Mouse (Mus musculus) forebrain, embryonic 12.5 days (tissue): ENCODE data around the gene Lrguk. TPM values are rescaled to one million over a fixed set of nuclear protein-coding genes. Genes with fewer than 3 reads are reported as not detected.
A peak's percentile ranks its signal among the peaks of the same experiment; 100 is the strongest.

Source experiments
- ATAC-seq: fragments of 200-750 bp; cut with Nextera tagmentation; 2 replicates; pipeline ENCODE4 v1.8.0; 2017; ENCODE audit warnings: moderate TSS enrichment; ENCODE audit not compliant: low FRiP score
- H3K27ac ChIP-seq: fragments of 300-500 bp; sonication (generic); 2 replicates; pipeline ENCODE4 v1.5.1; 2016; ENCODE audit warnings: mild to moderate bottlenecking
- H3K27me3 ChIP-seq: fragments of 300-500 bp; sonication (generic); 2 replicates; pipeline ENCODE4 v1.6.1; 2016; ENCODE audit warnings: mild to moderate bottlenecking
- H3K36me3 ChIP-seq: fragments of 300-500 bp; sonication (generic); replicated peaks from 2 replicates; pipeline ENCODE4 v1.6.1; 2016; ENCODE audit warnings: mild to moderate bottlenecking
- H3K4me1 ChIP-seq: fragments of 300-500 bp; sonication (generic); 2 replicates; pipeline ENCODE4 v1.6.1; 2016
- H3K4me2 ChIP-seq: fragments of 300-500 bp; sonication (generic); 2 replicates; pipeline ENCODE4 v1.6.1; 2016; ENCODE audit warnings: mild to moderate bottlenecking, moderate library complexity
- H3K4me3 ChIP-seq: fragments of 300-500 bp; sonication (generic); replicated peaks from 2 replicates; pipeline ENCODE4 v1.5.1; 2016; ENCODE audit warnings: mild to moderate bottlenecking
- H3K9ac ChIP-seq: fragments of 300-500 bp; sonication (generic); 2 replicates; pipeline ENCODE4 v1.6.1; 2016; ENCODE audit warnings: mild to moderate bottlenecking
- H3K9me3 ChIP-seq: fragments of 300-500 bp; sonication (generic); 2 replicates; pipeline ENCODE4 v1.6.1; 2016
- WGBS: fragments of 180-500 bp; shearing (Covaris S2); methylation state at CpG from one replicate; pipeline ENCODE4 v1.1.7; 2016; 5-methylcytosine and 5-hydroxymethylcytosine counted together
- polyA plus RNA-seq: library from polyadenylated mRNA; unstranded; fragments of >200 nt; fragmentation: Nextera tagmentation; extraction: Ambion mirVana; gene quantifications from 2 replicates; pipeline ENCODE4 v1.2.1, GENCODE M21; 2016

Gene Lrguk
- polyA plus RNA-seq = 0.90 and 0.98 TPM in 2 replicates

GRCm38 (mm10) chr6:34028933-34029745 is at the start of gene Lrguk:
Gene Lrguk (plus strand): TSS chr6:34029448.
- ATAC-seq = peak; percentile 96
- Histone ChIP-seq H3K4me3 (peak within 1 kb of the TSS; percentile 64), H3K36me3 (no peaks in the 10 kb centered on the region), H3K27ac (peak within 1 kb of the TSS; percentile 38; the same call in 1 of the 2 replicates), H3K9me3 (no peaks in the 10 kb centered on the region), H3K27me3 (0 out of 2 replicates have a peak, but pooled peaks cover 4% of the 10 kb centered on the region), H3K4me1 (peaks cover 13% of the 10 kb centered on the region), H3K9ac (peak within 1 kb of the TSS; percentile 60), H3K4me2 (peak within 1 kb of the TSS; percentile 82)
- 3% methylated on average over 30 of the region's 32 CpGs for WGBS

GRCm38 (mm10) chr6:33982709-33983108 is 46.5 kb upstream of the Lrguk start:
- no peak for ATAC-seq
- H3K27me3 ChIP-seq = no peaks in the 10 kb centered on the region
- WGBS = 82% methylated on average over 9 of the region's 9 CpGs
- H3K9ac ChIP-seq = no peak overlapping the region
- H3K4me2 ChIP-seq = no peak overlapping the region
- H3K9me3 ChIP-seq = no peaks in the 10 kb centered on the region
- no peaks in the 10 kb centered on the region for H3K36me3 ChIP-seq
- H3K27ac ChIP-seq = no peak overlapping the region
- no peak overlapping the region for H3K4me3 ChIP-seq
- peaks cover 14% of the 10 kb centered on the region for H3K4me1 ChIP-seq

- no peaks in the 10 kb centered on the region for H3K27me3 ChIP-seq
- H3K9me3 ChIP-seq = no peaks in the 10 kb centered on the region
- H3K4me2 ChIP-seq = no peak overlapping the region
- peaks cover 8% of the 10 kb centered on the region for H3K4me1 ChIP-seq
- no peak for ATAC-seq
- H3K27ac ChIP-seq = no peak overlapping the region
- 70% methylated on average over 5 of the region's 5 CpGs for WGBS
- H3K9ac ChIP-seq = no peak overlapping the region
- no peak overlapping the region for H3K4me3 ChIP-seq
- no peaks in the 10 kb centered on the region for H3K36me3 ChIP-seq
These were observed 42.1 kb upstream of the Lrguk start for GRCm38 (mm10) chr6:33987132-33987531.

- WGBS = 25% methylated on average over 24 of the region's 24 CpGs
- Histone ChIP-seq H3K4me3 (0 out of 2 replicates have a peak overlapping the region, but pooled peaks have one; percentile 2), H3K27ac (peak overlapping the region; percentile 68), H3K4me1 (peaks cover 23% of the 10 kb centered on the region), H3K36me3 (no peaks in the 10 kb centered on the region), H3K27me3 (no peaks in the 10 kb centered on the region), H3K4me2 (peak overlapping the region; percentile 31), H3K9ac (no peak overlapping the region), H3K9me3 (no peaks in the 10 kb centered on the region)
- ATAC-seq = peak; percentile 93
These were observed 36.8 kb upstream of the Lrguk start for GRCm38 (mm10) chr6:33992213-33993034.

- WGBS = 68% methylated on average over 6 of the region's 6 CpGs
- Histone ChIP-seq H3K4me1 (peaks cover 25% of the 10 kb centered on the region), H3K27me3 (no peaks in the 10 kb centered on the region), H3K27ac (no peak overlapping the region), H3K36me3 (no peaks in the 10 kb centered on the region), H3K9me3 (no peaks in the 10 kb centered on the region), H3K4me3 (no peak overlapping the region), H3K4me2 (no peak overlapping the region), H3K9ac (no peak overlapping the region)
- ATAC-seq = no peak
These were observed 35.4 kb upstream of the Lrguk start for GRCm38 (mm10) chr6:33993842-33994241.

GRCm38 (mm10) chr6:33998590-33998989 is 30.7 kb upstream of the Lrguk start:
- Histone ChIP-seq H3K27me3 (no peaks in the 10 kb centered on the region), H3K36me3 (no peaks in the 10 kb centered on the region), H3K27ac (no peak overlapping the region), H3K4me1 (peaks cover 22% of the 10 kb centered on the region), H3K4me3 (no peak overlapping the region), H3K4me2 (no peak overlapping the region), H3K9ac (no peak overlapping the region), H3K9me3 (no peaks in the 10 kb centered on the region)
- 52% methylated on average over 3 of the region's 4 CpGs for WGBS
- ATAC-seq = no peak

- 0 out of 2 replicates have a peak, but pooled peaks have one; percentile 23 for ATAC-seq
- 8% methylated on average over 7 of the region's 7 CpGs for WGBS
- H3K9me3 ChIP-seq = no peaks in the 10 kb centered on the region
- H3K9ac ChIP-seq = no peak overlapping the region
- H3K4me1 ChIP-seq = peaks cover 19% of the 10 kb centered on the region
- H3K4me2 ChIP-seq = no peak overlapping the region
- H3K27me3 ChIP-seq = no peaks in the 10 kb centered on the region
- no peaks in the 10 kb centered on the region for H3K36me3 ChIP-seq
- H3K4me3 ChIP-seq = no peak overlapping the region
- no peak overlapping the region for H3K27ac ChIP-seq
These were observed 29.7 kb upstream of the Lrguk start for GRCm38 (mm10) chr6:33999530-33999929.

- H3K4me3 ChIP-seq = no peak overlapping the region
- H3K4me2 ChIP-seq = no peak overlapping the region
- H3K27ac ChIP-seq = no peak overlapping the region
- 94% methylated on average over 7 of the region's 7 CpGs for WGBS
- no peaks in the 10 kb centered on the region for H3K27me3 ChIP-seq
- H3K9ac ChIP-seq = no peak overlapping the region
- H3K4me1 ChIP-seq = peaks cover 15% of the 10 kb centered on the region
- no peaks in the 10 kb centered on the region for H3K36me3 ChIP-seq
- no peaks in the 10 kb centered on the region for H3K9me3 ChIP-seq
- no peak for ATAC-seq
These were observed 28.6 kb upstream of the Lrguk start for GRCm38 (mm10) chr6:34000644-34001043.

GRCm38 (mm10) chr6:34003033-34003432 is 26.2 kb upstream of the Lrguk start:
- Histone ChIP-seq H3K4me1 (peaks cover 15% of the 10 kb centered on the region), H3K36me3 (no peaks in the 10 kb centered on the region), H3K27ac (no peak overlapping the region), H3K9me3 (no peaks in the 10 kb centered on the region), H3K27me3 (no peaks in the 10 kb centered on the region), H3K4me3 (no peak overlapping the region), H3K9ac (no peak overlapping the region), H3K4me2 (no peak overlapping the region)
- WGBS = 14% methylated on average over 1 of the region's 1 CpGs
- ATAC-seq = no peak

- 62% methylated on average over 6 of the region's 6 CpGs for WGBS
- 0 out of 2 replicates have a peak, but pooled peaks cover 6% of the 10 kb centered on the region for H3K9me3 ChIP-seq
- no peaks in the 10 kb centered on the region for H3K27me3 ChIP-seq
- H3K4me3 ChIP-seq = no peak overlapping the region
- H3K4me2 ChIP-seq = no peak overlapping the region
- no peak for ATAC-seq
- no peak overlapping the region for H3K27ac ChIP-seq
- 0 out of 2 replicates have a peak, but pooled peaks cover 7% of the 10 kb centered on the region for H3K4me1 ChIP-seq
- no peak overlapping the region for H3K9ac ChIP-seq
- no peaks in the 10 kb centered on the region for H3K36me3 ChIP-seq
These were observed 15.8 kb upstream of the Lrguk start for GRCm38 (mm10) chr6:34013469-34013868.

- H3K9me3 ChIP-seq = no peaks in the 10 kb centered on the region
- peak overlapping the region; percentile 82 for H3K4me2 ChIP-seq
- H3K4me1 ChIP-seq = peaks cover 17% of the 10 kb centered on the region
- WGBS = 0% methylated on average over 4 of the region's 4 CpGs
- H3K36me3 ChIP-seq = no peaks in the 10 kb centered on the region
- peak; percentile 66 for ATAC-seq
- H3K27ac ChIP-seq = no peak overlapping the region
- H3K9ac ChIP-seq = peak overlapping the region; percentile 60
- peak overlapping the region; percentile 64 for H3K4me3 ChIP-seq
- 0 out of 2 replicates have a peak, but pooled peaks cover 4% of the 10 kb centered on the region for H3K27me3 ChIP-seq
These were observed 439 bp downstream of the Lrguk start for GRCm38 (mm10) chr6:34029746-34030027.

GRCm38 (mm10) chr6:34034096-34034495 is 4.8 kb downstream of the Lrguk start:
- no peaks in the 10 kb centered on the region for H3K9me3 ChIP-seq
- H3K9ac ChIP-seq = no peak overlapping the region
- ATAC-seq = no peak
- no peaks in the 10 kb centered on the region for H3K27me3 ChIP-seq
- no peaks in the 10 kb centered on the region for H3K36me3 ChIP-seq
- no peak overlapping the region for H3K4me3 ChIP-seq
- H3K4me1 ChIP-seq = peaks cover 14% of the 10 kb centered on the region; the same call in 1 of the 2 replicates
- no peak overlapping the region for H3K27ac ChIP-seq
- 72% methylated on average over 3 of the region's 3 CpGs for WGBS
- no peak overlapping the region for H3K4me2 ChIP-seq
